Comparison of ENCODE assay signal across 24 mouse cellular contexts in the genomic region with DNA sequence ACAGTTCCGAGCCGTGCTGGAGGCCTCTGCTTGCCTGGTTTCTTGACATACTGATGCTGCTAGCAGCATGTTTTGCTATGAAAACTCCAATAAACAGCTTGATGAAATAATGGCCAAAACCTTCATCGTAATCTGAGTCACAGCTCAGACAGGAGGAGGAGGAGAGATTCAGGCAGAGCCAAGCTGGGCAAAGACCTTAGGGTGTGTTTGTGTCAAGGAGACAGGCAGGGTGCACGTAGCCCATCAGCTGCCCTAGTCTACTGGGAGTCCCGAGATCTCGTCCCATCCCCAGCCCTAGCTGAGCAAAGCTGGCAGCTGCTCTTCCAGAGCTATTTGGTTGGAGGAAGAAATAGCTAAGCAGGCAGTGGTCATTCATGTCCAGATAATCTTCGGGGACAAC. TPM values are rescaled to one million over a fixed set of nuclear protein-coding genes. Genes with fewer than 3 reads are reported as not detected.
DNase-seq lines count a peak whose midpoint lies in the region; ATAC-seq and TF ChIP-seq lines count a peak whose summit lies in the region.
"Had no signal": no experiment of that assay in that cellular context is flagged by ENCODE, and none has a peak within 500 bp of the region (broad histone marks: within the 10 kb centered on the region; RNA-seq: fewer than 3 reads in every experiment).

No protein-coding gene starts in this region.

- peaks cover 68% of the 10 kb centered on the region for H3K36me3 ChIP-seq in embryonic facial prominence, embryonic 13.5 days
- H3K36me3 ChIP-seq in embryonic facial prominence, embryonic 10.5 days (replicated peaks) = peaks cover 84% of the 10 kb centered on the region

- H3K4me1 ChIP-seq in embryonic facial prominence, embryonic 13.5 days = peaks cover 13% of the 10 kb centered on the region
- H3K4me1 ChIP-seq in embryonic facial prominence, embryonic 10.5 days = peaks cover 25% of the 10 kb centered on the region

- H3K4me2 ChIP-seq in embryonic facial prominence, embryonic 13.5 days = no peak overlapping the region
- H3K4me2 ChIP-seq: forebrain, embryonic 13.5 days; forebrain, embryonic 15.5 days had no signal

- no peaks in the 10 kb centered on the region for H3K9me3 ChIP-seq in embryonic facial prominence, embryonic 13.5 days
- H3K9me3 ChIP-seq in embryonic facial prominence, embryonic 10.5 days = no peaks in the 10 kb centered on the region
- H3K9me3 ChIP-seq: forebrain, embryonic 13.5 days; forebrain, embryonic 15.5 days; G1E had no signal

- TF ChIP-seq CTCF in layer of hippocampus, adult 2 months (conservative IDR thresholded peaks at IDR 0.05) = no peak

- peaks cover 24% of the 10 kb centered on the region for H3K27me3 ChIP-seq in embryonic facial prominence, embryonic 13.5 days
- peaks cover 40% of the 10 kb centered on the region for H3K27me3 ChIP-seq in embryonic facial prominence, embryonic 10.5 days (replicated peaks; ENCODE audit: low read depth, poor library complexity, severe bottlenecking)
- H3K27me3 ChIP-seq: CH12.LX, Patski had no signal

- H3K27ac ChIP-seq in embryonic facial prominence, embryonic 13.5 days = no peak overlapping the region
- H3K27ac ChIP-seq in embryonic facial prominence, embryonic 10.5 days (replicated peaks) = no peak overlapping the region
- peak overlapping the region; percentile 10; the same call in 1 of the 2 replicates for H3K27ac ChIP-seq in layer of hippocampus, adult 2 months
- H3K27ac ChIP-seq: forebrain, embryonic 13.5 days; forebrain, embryonic 15.5 days had no signal

- WGBS in embryonic facial prominence, embryonic 13.5 days = 90% methylated on average over 7 of the region's 7 CpGs
- WGBS in embryonic facial prominence, embryonic 10.5 days = 90% methylated on average over 7 of the region's 7 CpGs

- no peak overlapping the region for H3K4me3 ChIP-seq in embryonic facial prominence, embryonic 13.5 days
- H3K4me3 ChIP-seq in embryonic facial prominence, embryonic 10.5 days = no peak overlapping the region
- H3K4me3 ChIP-seq in layer of hippocampus, adult 2 months = no peak overlapping the region
- H3K4me3 ChIP-seq: forebrain, embryonic 13.5 days; forebrain, embryonic 15.5 days had no signal

- peak; percentile 45 to 75 for DNase-seq in adrenal gland, adult (ENCODE audit: inconsistent age in 2 of 2, low spot score in 1 of 2)
- no peak for DNase-seq in adrenal gland, adult 2 months
- DNase-seq in embryonic facial prominence, embryonic 10.5 days (ENCODE audit: low spot score) = no peak
- no peak for DNase-seq in layer of hippocampus, adult 2 months (ENCODE audit: low spot score in 2 of 2)
- DNase-seq in layer of hippocampus, postnatal 10 days (ENCODE audit: low spot score in 2 of 2) = no peak
- DNase-seq: adrenal gland, adult 8-10 months; adrenal gland, postnatal 25 days; B cell, adult 2 months; cerebellum, adult 11-12 months; cerebellum, adult 2 months; cerebellum, adult 9-10 months; cerebellum, postnatal 10 days; cerebellum, postnatal 25 days; forebrain, postnatal 0 days had no signal

- no peak for ATAC-seq in embryonic facial prominence, embryonic 13.5 days (ENCODE audit: insufficient number of reproducible peaks, insufficient read depth, low FRiP score, low TSS enrichment, low read depth)
- ATAC-seq: activated CD4-positive, CD25-positive, alpha-beta regulatory T cell, adult 4 months; CD4-positive, CD25-positive, alpha-beta regulatory T cell, adult 4 months; forebrain, embryonic 13.5 days; forebrain, embryonic 15.5 days; forebrain, postnatal 0 days; Patski had no signal

- 0 out of 2 replicates have a peak overlapping the region, but pooled peaks have one; percentile 16 for H3K9ac ChIP-seq in embryonic facial prominence, embryonic 13.5 days
- H3K9ac ChIP-seq: forebrain, embryonic 13.5 days; forebrain, embryonic 15.5 days; forebrain, postnatal 0 days had no signal

RNA-seq across cellular contexts. Expression of gene Npb, which starts 2.6 kb away (rescaled TPM):
- total RNA-seq in adrenal gland, adult 2 months (2021) = under 1 TPM; 0.61 to 0.62 TPM
- 1.6 and 2.3 TPM in 2 replicates for polyA plus RNA-seq in adrenal gland, adult 2 months (2012; rRNA removed)
- 0.98 and 1.7 TPM in 2 replicates for polyA plus RNA-seq in embryonic facial prominence, embryonic 13.5 days (2015; fragmentation: Nextera tagmentation; extraction: Ambion mirVana)
- not detected in 2 replicates for polyA plus RNA-seq in embryonic facial prominence, embryonic 10.5 days (2016; fragmentation: Nextera tagmentation; extraction: Ambion mirVana)
- total RNA-seq in layer of hippocampus, adult 2 months (2021) = 1 to 10 TPM; 1.3 to 1.7 TPM
- 1 to 10 TPM; 2.2 to 2.4 TPM for total RNA-seq in layer of hippocampus, postnatal 10 days (2021)
- total RNA-seq: forebrain, postnatal 0 days had no signal
- polyA plus RNA-seq: activated CD4-positive, CD25-positive, alpha-beta regulatory T cell, adult 4 months; CD4-positive, CD25-positive, alpha-beta regulatory T cell, adult 4 months; embryonic facial prominence, embryonic 11.5 days; forebrain, embryonic 11.5 days; forebrain, embryonic 13.5 days had no signal

RNA-seq across cellular contexts. Expression of gene Anapc11, which starts 7.4 kb away (rescaled TPM):
- 10 to 100 TPM; 82.8 to 85.9 TPM for total RNA-seq in adrenal gland, adult 2 months (2021)
- 183 and 187 TPM in 2 replicates for polyA plus RNA-seq in adrenal gland, adult 2 months (2012; rRNA removed)
- 219 and 222 TPM in 2 replicates for polyA plus RNA-seq in embryonic facial prominence, embryonic 13.5 days (2015; fragmentation: Nextera tagmentation; extraction: Ambion mirVana)
- 192 and 198 TPM in 2 replicates for polyA plus RNA-seq in embryonic facial prominence, embryonic 10.5 days (2016; fragmentation: Nextera tagmentation; extraction: Ambion mirVana)
- total RNA-seq in layer of hippocampus, adult 2 months (2021) = 10 to 100 TPM; 87.1 to 89.6 TPM
- total RNA-seq in layer of hippocampus, postnatal 10 days (2021) = 100 to 1,000 TPM in 1 of 2 experiments, 10 to 100 TPM in 1; 93.5 to 107 TPM

RNA-seq across cellular contexts. Expression of gene Alyref, which starts 7.5 kb away (rescaled TPM):
- 10 to 100 TPM; 85.5 to 97.9 TPM for total RNA-seq in adrenal gland, adult 2 months (2021)
- 10.3 and 12.6 TPM in 2 replicates for polyA plus RNA-seq in adrenal gland, adult 2 months (2012; rRNA removed)
- polyA plus RNA-seq in embryonic facial prominence, embryonic 13.5 days (2015; fragmentation: Nextera tagmentation; extraction: Ambion mirVana) = 492 and 529 TPM in 2 replicates
- 620 and 640 TPM in 2 replicates for polyA plus RNA-seq in embryonic facial prominence, embryonic 10.5 days (2016; fragmentation: Nextera tagmentation; extraction: Ambion mirVana)
- total RNA-seq in layer of hippocampus, adult 2 months (2021) = 10 to 100 TPM; 58.0 to 66.8 TPM
- total RNA-seq in layer of hippocampus, postnatal 10 days (2021) = 10 to 100 TPM; 79.8 to 91.3 TPM

RNA-seq across cellular contexts. Expression of gene Pcyt2, which starts 12.1 kb away (rescaled TPM):
- 100 to 1,000 TPM; 201 to 344 TPM for total RNA-seq in adrenal gland, adult 2 months (2021)
- polyA plus RNA-seq in adrenal gland, adult 2 months (2012; rRNA removed) = 460 and 610 TPM in 2 replicates
- polyA plus RNA-seq in embryonic facial prominence, embryonic 13.5 days (2015; fragmentation: Nextera tagmentation; extraction: Ambion mirVana) = 150 and 152 TPM in 2 replicates
- polyA plus RNA-seq in embryonic facial prominence, embryonic 10.5 days (2016; fragmentation: Nextera tagmentation; extraction: Ambion mirVana) = 142 and 145 TPM in 2 replicates
- 100 to 1,000 TPM; 128 to 142 TPM for total RNA-seq in layer of hippocampus, adult 2 months (2021)
- total RNA-seq in layer of hippocampus, postnatal 10 days (2021) = 100 to 1,000 TPM; 132 to 145 TPM

RNA-seq across cellular contexts. Expression of gene Sirt7, which starts 19.4 kb away (rescaled TPM):
- total RNA-seq in adrenal gland, adult 2 months (2021) = 10 to 100 TPM; 54.2 to 69.5 TPM
- polyA plus RNA-seq in adrenal gland, adult 2 months (2012; rRNA removed) = 109 and 128 TPM in 2 replicates
- 26.6 and 30.0 TPM in 2 replicates for polyA plus RNA-seq in embryonic facial prominence, embryonic 13.5 days (2015; fragmentation: Nextera tagmentation; extraction: Ambion mirVana)
- 27.7 and 29.5 TPM in 2 replicates for polyA plus RNA-seq in embryonic facial prominence, embryonic 10.5 days (2016; fragmentation: Nextera tagmentation; extraction: Ambion mirVana)
- total RNA-seq in layer of hippocampus, adult 2 months (2021) = 10 to 100 TPM; 42.9 to 46.4 TPM
- total RNA-seq in layer of hippocampus, postnatal 10 days (2021) = 10 to 100 TPM; 33.5 to 39.7 TPM

Comparison
In these comparisons a context has a peak if more than half of its experiments do, and no peak if none do; other contexts are left out.
1. DNase-seq: peak in adrenal gland, adult (2 of 2); none in adrenal gland, adult 2 months (single experiment), embryonic facial prominence, embryonic 10.5 days (single experiment), layer of hippocampus, adult 2 months (0 of 2) and layer of hippocampus, postnatal 10 days (0 of 2).